Comparison of ENCODE assay signal across 13 mouse cellular contexts in genomic region chr3:41328828-41329227, GRCm38 (mm10).
"Had no signal": no experiment of that assay in that cellular context is flagged by ENCODE, and none has a peak within 500 bp of the region (broad histone marks: within the 10 kb centered on the region; RNA-seq: fewer than 3 reads in every experiment).

No protein-coding gene starts in this region.

- ATAC-seq: midbrain, embryonic 13.5 days; midbrain, embryonic 15.5 days had no signal

- H3K27ac ChIP-seq: midbrain, embryonic 13.5 days; midbrain, embryonic 15.5 days; neural tube, embryonic 12.5 days; stomach, embryonic 15.5 days; stomach, postnatal 0 days had no signal

- H3K4me3 ChIP-seq: megakaryocyte, embryonic 14.5 days; midbrain, embryonic 13.5 days; midbrain, embryonic 15.5 days; neural tube, embryonic 12.5 days; stomach, embryonic 15.5 days had no signal

- DNase-seq: lung, embryonic 14.5 days; lung, postnatal 10 days; lung, postnatal 4 days; right cerebral cortex, postnatal 14 days; thymus, adult 2 months; thymus, postnatal 25 days; thymus, postnatal 4 days had no signal
